Mouse (Mus musculus) bone marrow macrophage, adult 2 months (primary cell): ENCODE data around the gene Rab30.

Experiments used
- CTCF ChIP-seq: IDR thresholded peaks from 2 replicates; pipeline ENCODE4 v1.5.1; 2012; ENCODE audit warnings: low read depth, mild to moderate bottlenecking, low read length, moderate library complexity
- POLR2A ChIP-seq: IDR thresholded peaks from 2 replicates; pipeline ENCODE4 v1.6.1; 2012; ENCODE audit warnings: mild to moderate bottlenecking, low read depth, low read length, borderline replicate concordance

DNA sequence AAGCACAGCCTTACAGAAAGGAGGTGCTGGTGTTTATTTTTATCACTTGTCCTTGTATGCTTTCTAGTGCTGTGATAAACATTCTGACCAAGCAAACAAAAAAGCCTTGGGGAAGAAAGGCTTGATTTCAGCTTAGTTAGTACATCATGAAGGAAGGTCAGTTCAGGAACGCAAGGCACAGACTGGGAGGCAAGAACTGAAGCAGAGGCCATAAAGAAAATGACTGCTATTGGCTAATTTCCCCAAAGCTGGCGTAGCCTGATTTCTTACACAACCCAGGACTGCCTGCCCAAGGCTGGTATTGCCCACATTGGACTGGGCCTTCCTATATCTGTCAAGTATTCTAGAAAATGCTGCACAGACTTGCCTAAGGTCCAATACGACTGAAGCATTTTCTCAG, 106.8 kb downstream of the Rab30 start:
- no peak for TF ChIP-seq CTCF
- no peak for TF ChIP-seq POLR2A
